Mouse (Mus musculus): ENCODE results near the gene Elof1.
"Not testable (repeated sequence)": the region's sequence is repeated elsewhere in the genome, so short reads cannot be mapped to it uniquely, and the experiment has no call there.

The Elof1 gene

DNA sequence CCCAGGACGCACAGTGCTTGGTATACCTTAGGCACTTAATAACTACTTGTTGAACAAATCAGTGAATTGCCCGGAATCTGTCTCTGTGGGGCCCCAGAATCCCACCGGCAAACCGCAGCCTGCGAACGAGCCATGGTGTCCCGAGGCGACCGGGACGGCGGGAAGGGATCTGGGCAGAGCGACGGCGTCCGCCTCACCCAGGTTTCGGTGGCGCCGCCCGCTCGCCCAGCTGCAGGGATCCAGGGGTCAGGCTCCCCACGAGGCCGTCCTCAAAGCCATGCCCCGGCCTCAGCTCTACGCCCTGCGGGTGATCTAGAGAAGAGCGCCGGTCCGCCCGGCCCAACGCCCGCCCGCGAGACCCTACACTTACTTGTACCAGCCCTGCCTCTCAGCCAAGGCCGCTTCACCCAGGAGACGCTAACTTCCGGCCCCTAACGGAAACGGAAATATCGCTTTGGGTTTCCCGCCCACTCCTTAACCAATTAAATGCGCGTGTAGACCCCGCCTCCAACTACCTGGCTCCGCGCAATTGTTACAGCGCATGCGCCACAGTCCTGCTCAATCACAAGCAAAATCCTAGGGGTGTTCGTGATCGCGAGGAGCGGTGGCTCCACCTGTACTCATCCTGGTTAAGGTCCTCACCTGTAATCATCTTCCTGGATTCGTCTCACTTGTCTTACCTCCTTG lies at the start of gene Elof1:
Gene Elof1 (minus strand): TSS at position 433 of the 687 bp plus-strand sequence.
- peak; percentile 95 to 98 for DNase-seq (ENCODE audit: inconsistent age in 2 of 2, low spot score in 1 of 2)

DNA sequence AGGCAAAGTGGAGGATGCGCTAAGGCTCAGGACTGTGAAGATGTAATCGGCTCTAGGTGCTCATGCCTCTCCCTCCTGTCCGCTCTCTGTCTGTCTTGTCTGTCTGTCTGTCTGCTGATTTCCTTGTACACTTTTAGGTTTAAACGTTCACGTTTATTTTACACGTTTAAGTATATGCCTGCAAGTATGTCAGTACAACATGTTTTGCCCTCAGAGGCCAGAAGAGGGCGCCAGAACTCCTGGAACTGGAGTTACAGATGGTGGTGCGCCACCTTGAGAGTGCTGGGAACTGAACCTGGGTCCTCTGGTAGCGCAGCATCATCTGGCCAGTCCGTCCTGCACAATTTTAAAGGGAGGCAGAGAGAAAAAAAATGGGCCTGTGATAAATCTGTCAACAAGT lies 49.7 kb upstream of the Elof1 start:
- DNase-seq (ENCODE audit: inconsistent age in 2 of 2, low spot score in 1 of 2) = no peak

- DNase-seq (ENCODE audit: inconsistent age in 2 of 2, low spot score in 1 of 2) = no peak
Observed at GRCm38 (mm10) chr9:22165964-22166363, 49.0 kb upstream of the Elof1 start.

GRCm38 (mm10) chr9:22164711-22165668 lies 48.0 kb upstream of the Elof1 start:
- peak; percentile 65 to 85 for DNase-seq (ENCODE audit: inconsistent age in 2 of 2, low spot score in 1 of 2)

DNA sequence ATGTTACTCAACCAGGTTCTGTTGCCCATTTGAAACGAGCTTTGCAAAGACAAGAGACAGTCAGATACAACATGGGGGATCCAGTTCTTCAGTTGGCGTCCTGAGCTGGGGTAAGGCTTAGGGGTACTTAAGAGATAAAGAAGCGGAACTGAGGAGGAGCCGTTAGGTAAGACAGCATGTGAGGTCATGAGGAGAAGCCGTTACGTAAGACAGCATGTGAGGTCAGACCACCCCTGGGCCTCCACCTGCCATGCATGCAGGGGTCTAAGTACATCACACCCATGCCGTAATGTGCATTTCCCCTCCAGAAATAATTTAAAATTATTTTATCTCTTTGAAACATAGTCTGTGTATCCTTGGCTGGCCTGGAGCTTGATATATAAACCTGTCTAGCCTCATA lies 45.9 kb upstream of the Elof1 start:
- DNase-seq (ENCODE audit: inconsistent age in 2 of 2, low spot score in 1 of 2) = no peak

- DNase-seq (ENCODE audit: inconsistent age in 2 of 2, low spot score in 1 of 2) = no peak
Observed at GRCm38 (mm10) chr9:22162305-22162704, 45.3 kb upstream of the Elof1 start.

GRCm38 (mm10) chr9:22161299-22161698 lies 44.3 kb upstream of the Elof1 start:
- DNase-seq (ENCODE audit: inconsistent age in 2 of 2, low spot score in 1 of 2) = no peak

DNA sequence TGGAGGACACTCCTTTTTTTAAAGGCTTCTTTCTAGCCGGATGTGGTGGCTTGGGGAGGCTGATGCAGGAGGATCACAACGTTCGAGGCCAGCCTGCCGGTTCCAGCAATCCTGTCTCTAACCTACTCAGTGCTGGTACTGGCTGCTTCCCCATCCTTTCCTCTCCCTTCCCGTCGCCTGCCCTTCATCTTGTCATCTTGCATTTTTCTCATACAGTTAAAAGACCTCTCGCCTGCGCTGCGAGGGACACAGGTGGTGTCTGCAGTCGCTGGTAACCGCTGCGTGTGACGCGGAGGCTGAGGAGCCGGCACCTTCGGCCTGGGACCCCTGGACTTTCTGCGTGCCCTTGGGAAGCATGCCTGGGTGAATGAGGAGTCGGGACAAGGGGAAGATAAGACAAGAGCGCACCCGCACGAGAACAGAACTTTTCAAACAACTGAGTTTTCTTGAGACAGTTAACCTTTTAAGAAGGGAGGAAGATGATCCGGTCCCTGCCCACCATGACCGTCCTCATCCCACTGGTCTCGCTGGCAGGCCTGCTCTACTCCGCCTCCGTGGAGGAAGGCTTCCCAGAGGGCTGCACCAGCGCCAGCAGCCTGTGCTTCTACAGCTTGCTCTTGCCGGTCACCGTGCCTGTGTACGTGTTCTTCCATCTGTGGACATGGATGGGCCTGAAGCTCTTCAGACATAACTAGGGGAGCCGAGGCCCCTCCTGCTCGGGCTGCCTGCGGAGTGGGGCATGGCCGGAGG lies 40.7 kb upstream of the Elof1 start:
- peak in 1 of 2 experiments; percentile 36 for DNase-seq (ENCODE audit: inconsistent age in 2 of 2, low spot score in 1 of 2)

- peak; percentile 99 for DNase-seq (ENCODE audit: inconsistent age in 2 of 2, low spot score in 1 of 2)
Observed at GRCm38 (mm10) chr9:22156497-22157245, 39.7 kb upstream of the Elof1 start, which contains the start of gene Pigyl. Pigyl (plus strand) TSS chr9:22156846.

DNA sequence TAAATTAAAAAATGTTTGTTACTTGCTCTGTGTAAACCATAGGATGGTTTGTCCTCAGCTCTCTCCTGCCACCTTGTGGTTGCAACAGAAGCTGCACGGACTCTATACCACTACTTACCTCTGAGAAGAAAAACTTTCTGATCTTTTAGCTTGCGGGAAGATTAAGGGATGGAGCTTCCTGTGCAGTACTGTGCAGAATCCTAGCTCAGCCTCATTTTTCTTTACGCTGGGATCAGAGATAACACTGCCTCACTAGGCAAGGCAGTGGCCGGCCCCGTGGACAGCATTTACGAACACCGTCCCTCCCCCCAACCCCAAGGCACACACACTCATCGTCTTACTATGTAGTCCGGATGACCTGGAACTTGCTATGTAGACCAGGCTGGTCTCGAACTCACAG lies 38.6 kb upstream of the Elof1 start:
- peak; percentile 68 to 91 for DNase-seq (ENCODE audit: inconsistent age in 2 of 2, low spot score in 1 of 2)

- no peak for DNase-seq (ENCODE audit: inconsistent age in 2 of 2, low spot score in 1 of 2)
Observed at GRCm38 (mm10) chr9:22153810-22154209, 36.8 kb upstream of the Elof1 start.

DNA sequence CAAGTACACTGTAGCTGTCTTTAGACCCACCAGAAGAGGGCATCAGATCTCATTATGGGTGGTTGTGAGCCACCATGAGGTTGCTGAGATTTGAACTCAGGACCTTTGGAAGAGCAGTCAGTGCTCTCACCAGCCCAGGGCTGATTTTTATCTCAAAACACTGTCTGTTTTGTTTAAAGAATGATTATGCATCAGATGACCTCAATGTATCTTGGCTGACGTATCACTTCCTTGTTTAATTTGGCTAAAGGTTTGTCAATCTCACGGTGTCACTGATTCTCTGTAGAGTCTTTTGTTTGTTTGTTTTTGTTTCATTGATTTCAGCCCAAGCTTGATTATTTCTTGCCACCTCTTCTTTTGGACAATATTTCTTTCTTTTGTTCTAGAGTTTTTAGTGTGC lies 34.0 kb upstream of the Elof1 start:
- DNase-seq (ENCODE audit: inconsistent age in 2 of 2, low spot score in 1 of 2) = no peak

- not testable (repeated sequence) for DNase-seq (ENCODE audit: inconsistent age in 2 of 2, low spot score in 1 of 2)
Observed at GRCm38 (mm10) chr9:22150249-22150693, 33.3 kb upstream of the Elof1 start.

- no peak for DNase-seq (ENCODE audit: inconsistent age in 2 of 2, low spot score in 1 of 2)
Observed at GRCm38 (mm10) chr9:22149426-22150248, 32.7 kb upstream of the Elof1 start.

- DNase-seq (ENCODE audit: inconsistent age in 2 of 2, low spot score in 1 of 2) = no peak
Observed at GRCm38 (mm10) chr9:22144304-22144965, 27.5 kb upstream of the Elof1 start.

GRCm38 (mm10) chr9:22143108-22144037 lies 26.4 kb upstream of the Elof1 start:
- DNase-seq (ENCODE audit: inconsistent age in 2 of 2, low spot score in 1 of 2) = peak; percentile 83 to 95

DNA sequence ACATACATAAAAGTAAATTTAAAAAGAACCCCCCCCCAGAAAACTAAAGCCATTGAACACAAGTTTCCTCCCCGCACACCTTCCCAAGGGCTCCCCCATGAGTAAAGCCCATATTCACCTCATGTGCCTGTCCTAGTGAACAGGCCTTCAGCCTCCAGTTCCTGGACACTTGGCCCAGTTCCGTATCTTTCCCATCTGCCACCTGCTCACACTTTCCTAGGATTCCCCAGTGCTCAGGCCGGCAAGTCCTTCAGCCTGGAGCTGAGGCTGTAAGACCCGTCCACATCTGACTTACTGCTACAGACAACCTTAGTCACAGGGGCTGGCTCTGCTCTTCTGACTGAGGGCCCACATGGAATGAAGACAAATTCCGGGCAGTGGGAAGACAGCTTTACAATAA lies 22.8 kb upstream of the Elof1 start:
- DNase-seq (ENCODE audit: inconsistent age in 2 of 2, low spot score in 1 of 2) = no peak

DNA sequence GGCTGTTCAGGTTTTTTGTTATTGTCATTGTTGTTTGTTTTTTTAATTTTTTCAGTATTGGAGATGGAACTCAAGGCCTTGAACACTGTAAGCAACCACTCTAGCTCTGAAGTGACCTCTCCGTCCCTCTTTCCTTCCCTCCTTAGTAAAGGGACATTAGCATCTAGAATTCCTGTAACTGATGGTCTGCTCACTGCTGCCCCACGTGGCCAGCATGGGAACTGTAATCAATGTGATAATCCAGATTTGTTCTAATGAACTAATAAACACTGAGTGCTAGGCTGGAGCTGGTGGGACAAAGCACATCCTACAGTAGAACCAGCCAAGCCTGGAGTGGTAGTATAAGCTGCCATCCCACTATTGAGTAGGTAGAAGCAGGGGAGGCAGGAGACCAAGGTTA lies 21.5 kb upstream of the Elof1 start:
- DNase-seq (ENCODE audit: inconsistent age in 2 of 2, low spot score in 1 of 2) = peak in 1 of 2 experiments; percentile 74
